Mouse (Mus musculus) stomach, postnatal 0 days (tissue): ENCODE measurements around the gene Dynll2.

ENCODE experiments used
- CTCF ChIP-seq: IDR thresholded peaks from 2 replicates; pipeline ENCODE4 v1.5.1; 2016; ENCODE audit warnings: antibody characterized with exemption, low read depth, mild to moderate bottlenecking, moderate library complexity
- EP300 ChIP-seq: optimal IDR thresholded peaks from 2 replicates; pipeline ENCODE3; 2016; ENCODE audit warnings: antibody characterized with exemption

DNA sequence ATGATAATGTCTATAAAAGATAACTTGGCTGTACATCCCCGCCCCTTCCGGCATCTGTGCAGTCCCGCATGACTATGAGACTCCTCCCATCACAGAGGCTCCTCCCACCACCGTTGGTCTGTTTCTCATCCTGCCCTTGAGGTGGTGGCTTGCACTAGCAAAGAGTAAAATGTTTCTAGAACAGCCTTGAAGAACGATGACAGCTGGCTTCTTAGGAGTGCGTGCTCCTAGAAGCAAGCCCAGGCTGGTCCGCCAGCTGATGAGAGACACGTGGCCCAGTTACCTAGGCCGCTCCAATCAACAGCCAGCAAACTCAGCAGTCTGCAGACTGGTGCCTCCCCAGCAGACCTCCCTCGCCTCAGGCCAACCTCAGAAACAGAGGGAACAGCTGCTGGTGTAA, 21.1 kb downstream of the Dynll2 start:
- TF ChIP-seq CTCF (no peak), EP300 (no peak)
